Mouse (Mus musculus) heart, embryonic 12.5 days (tissue): ENCODE measurements at regions not wholly inside any gene's neighbourhood (a gene's known extent, or its start where the extent isn't known, plus 50 kb on each side); places are given as distances from the start of the nearest gene placed in this dataset.

Source experiments
- ATAC-seq: fragments of 200-750 bp; cut with Nextera tagmentation; 2 replicates; pipeline ENCODE4 v1.8.0; 2017; ENCODE audit warnings: moderate TSS enrichment, moderate library complexity; ENCODE audit not compliant: insufficient number of reproducible peaks, low FRiP score
- H3K27ac ChIP-seq: fragments of 300-500 bp; sonication (generic); 2 replicates; pipeline ENCODE4 v1.5.1; 2016; ENCODE audit warnings: mild to moderate bottlenecking, moderate library complexity; ENCODE audit not compliant: poor library complexity, severe bottlenecking
- H3K27me3 ChIP-seq: fragments of 300-500 bp; sonication (generic); replicated peaks from 2 replicates; pipeline ENCODE4 v1.6.1; 2016; ENCODE audit warnings: mild to moderate bottlenecking, moderate library complexity
- H3K36me3 ChIP-seq: fragments of 300-500 bp; sonication (generic); 2 replicates; pipeline ENCODE4 v1.6.1; 2016; ENCODE audit warnings: mild to moderate bottlenecking, moderate library complexity
- H3K4me1 ChIP-seq: fragments of 300-500 bp; sonication (generic); replicated peaks from 2 replicates; pipeline ENCODE4 v1.6.1; 2016; ENCODE audit warnings: mild to moderate bottlenecking
- H3K4me2 ChIP-seq: fragments of 300-500 bp; sonication (generic); 2 replicates; pipeline ENCODE4 v1.6.1; 2016; ENCODE audit warnings: mild to moderate bottlenecking, moderate library complexity
- H3K4me3 ChIP-seq: fragments of 300-500 bp; sonication (generic); 2 replicates; pipeline ENCODE4 v1.5.1; 2016; ENCODE audit warnings: mild to moderate bottlenecking
- H3K9ac ChIP-seq: fragments of 300-500 bp; sonication (generic); 2 replicates; pipeline ENCODE4 v1.6.1; 2016; ENCODE audit warnings: mild to moderate bottlenecking, moderate library complexity
- H3K9me3 ChIP-seq: fragments of 300-500 bp; sonication (generic); replicated peaks from 2 replicates; pipeline ENCODE4 v1.6.1; 2016; ENCODE audit warnings: mild to moderate bottlenecking, moderate library complexity
- WGBS: fragments of 180-500 bp; shearing (Covaris S2); methylation state at CpG from one replicate; pipeline ENCODE4 v1.1.7; 2016; 5-methylcytosine and 5-hydroxymethylcytosine counted together

GRCm38 (mm10) chr14:9161336-9161735, 495.3 kb upstream of the 4930452B06Rik start:
- 87% methylated on average over 2 of the region's 2 CpGs for WGBS
- ATAC-seq, result no peak
- Histone ChIP-seq H3K27ac (no peak overlapping the region), H3K27me3 (no peaks in the 10 kb centered on the region), H3K9me3 (no peaks in the 10 kb centered on the region), H3K4me2 (no peak overlapping the region), H3K4me3 (no peak overlapping the region), H3K4me1 (no peaks in the 10 kb centered on the region), H3K36me3 (no peaks in the 10 kb centered on the region), H3K9ac (no peak overlapping the region)

- Histone ChIP-seq H3K9ac (no peak overlapping the region), H3K4me1 (no peaks in the 10 kb centered on the region), H3K27ac (no peak overlapping the region), H3K4me2 (no peak overlapping the region), H3K27me3 (no peaks in the 10 kb centered on the region), H3K4me3 (no peak overlapping the region), H3K9me3 (no peaks in the 10 kb centered on the region), H3K36me3 (no peaks in the 10 kb centered on the region)
- WGBS, result 74% methylated on average over 3 of the region's 3 CpGs
- no peak for ATAC-seq
These were observed 491.9 kb upstream of the 4930452B06Rik start for GRCm38 (mm10) chr14:9157941-9158340.

DNA sequence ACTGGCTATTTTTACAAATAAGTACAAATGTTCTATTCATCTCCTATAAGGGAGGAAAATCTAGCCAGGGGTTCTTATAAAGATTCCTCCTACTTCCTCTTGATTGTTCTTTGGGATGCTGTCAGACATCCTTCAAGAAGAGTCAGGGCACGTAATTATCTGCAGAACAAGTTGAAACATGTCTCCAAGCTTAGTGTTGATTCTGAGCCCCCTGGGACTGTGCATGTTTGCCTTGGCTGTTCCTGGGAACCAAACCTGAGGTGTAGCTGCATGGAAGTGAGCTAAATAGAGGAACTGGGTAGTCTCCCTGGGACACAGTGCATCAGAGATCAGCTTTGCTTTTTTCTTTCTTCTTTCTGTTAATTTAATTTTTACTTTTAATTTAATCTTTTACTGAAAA, 484.8 kb upstream of the 4930452B06Rik start:
- H3K27ac ChIP-seq, result no peak overlapping the region
- no peaks in the 10 kb centered on the region for H3K36me3 ChIP-seq
- H3K4me2 ChIP-seq, result no peak overlapping the region
- no peaks in the 10 kb centered on the region for H3K27me3 ChIP-seq
- no peaks in the 10 kb centered on the region for H3K4me1 ChIP-seq
- H3K4me3 ChIP-seq, result no peak overlapping the region
- H3K9me3 ChIP-seq, result no peaks in the 10 kb centered on the region
- no peak overlapping the region for H3K9ac ChIP-seq
- no peak for ATAC-seq
- 40% methylated on average over 1 of the region's 1 CpGs for WGBS

DNA sequence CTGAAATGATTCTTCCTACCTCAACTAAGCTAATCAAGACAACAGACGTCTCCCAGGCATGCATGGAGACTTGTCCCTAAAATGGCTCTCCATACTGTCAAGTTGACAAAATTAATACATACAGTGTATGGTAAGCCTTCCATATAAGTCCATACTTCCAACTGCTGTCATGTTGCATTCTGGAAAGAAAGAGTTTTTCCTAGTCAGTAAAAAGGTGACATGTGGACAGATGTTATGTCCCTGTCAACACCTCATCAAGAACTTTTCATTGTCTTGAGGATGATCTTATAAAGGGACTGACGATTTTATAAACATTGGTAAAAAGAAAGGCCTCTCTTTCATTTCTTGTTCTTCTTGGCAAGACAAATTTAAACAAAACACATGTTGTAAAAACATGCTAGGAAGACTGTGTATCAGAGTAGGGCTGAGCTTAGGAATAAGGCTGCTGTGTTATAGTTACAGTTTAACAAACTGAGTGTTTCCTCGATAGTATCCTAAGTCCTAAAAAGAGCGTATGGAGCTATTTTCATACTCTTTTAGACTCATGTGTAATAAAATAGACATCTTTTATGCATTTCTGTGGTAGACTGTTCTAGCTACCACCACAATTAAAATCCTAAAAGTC, 480.7 kb upstream of the 4930452B06Rik start:
- H3K36me3 ChIP-seq, result no peaks in the 10 kb centered on the region
- 74% methylated on average over 4 of the region's 4 CpGs for WGBS
- H3K27me3 ChIP-seq, result no peaks in the 10 kb centered on the region
- no peak for ATAC-seq
- no peak overlapping the region for H3K9ac ChIP-seq
- no peak overlapping the region for H3K27ac ChIP-seq
- H3K4me3 ChIP-seq, result no peak overlapping the region
- H3K4me2 ChIP-seq, result no peak overlapping the region
- no peaks in the 10 kb centered on the region for H3K4me1 ChIP-seq
- H3K9me3 ChIP-seq, result no peaks in the 10 kb centered on the region

GRCm38 (mm10) chr14:9105708-9106107, 439.7 kb upstream of the 4930452B06Rik start:
- no peak overlapping the region for H3K4me3 ChIP-seq
- H3K4me1 ChIP-seq, result no peaks in the 10 kb centered on the region
- WGBS, result 69% methylated on average over 1 of the region's 1 CpGs
- no peak overlapping the region for H3K27ac ChIP-seq
- H3K9ac ChIP-seq, result no peak overlapping the region
- no peaks in the 10 kb centered on the region for H3K27me3 ChIP-seq
- no peak for ATAC-seq
- no peaks in the 10 kb centered on the region for H3K36me3 ChIP-seq
- H3K9me3 ChIP-seq, result no peaks in the 10 kb centered on the region
- no peak overlapping the region for H3K4me2 ChIP-seq

DNA sequence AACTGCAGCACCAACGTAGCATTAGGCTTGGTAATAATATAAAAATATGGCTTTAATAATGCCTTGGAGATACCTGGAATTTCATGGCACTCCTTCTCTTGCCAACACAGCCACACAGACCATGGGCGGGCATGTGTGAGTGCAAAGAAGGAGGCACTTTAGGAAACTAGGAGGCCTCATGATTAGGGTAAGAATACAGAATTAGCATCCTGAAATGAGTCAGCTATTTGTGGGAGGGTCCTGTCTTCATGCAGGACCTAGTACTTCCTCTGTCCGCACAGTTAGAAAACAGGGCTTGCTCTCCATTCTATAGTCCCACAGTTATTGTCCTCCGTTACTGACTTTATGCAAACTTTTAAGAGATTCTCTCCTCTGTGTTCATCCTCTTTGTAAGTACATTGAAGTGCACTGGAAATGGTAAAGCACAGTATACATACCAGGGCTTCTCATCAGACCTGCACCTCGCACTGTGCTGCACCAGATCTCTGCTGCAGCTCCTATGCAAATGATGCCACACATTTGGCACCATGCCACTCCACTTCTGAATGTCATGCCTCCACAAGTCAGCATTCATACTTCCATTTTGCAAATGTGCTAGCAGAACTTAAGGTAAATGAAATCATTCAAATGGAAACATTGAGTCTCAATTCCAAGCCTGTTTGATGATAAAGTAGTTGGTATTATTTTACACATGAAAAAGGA, 423.7 kb upstream of the 4930452B06Rik start:
- H3K4me3 ChIP-seq, result no peak overlapping the region
- H3K4me2 ChIP-seq, result no peak overlapping the region
- ATAC-seq, result no peak
- no peak overlapping the region for H3K27ac ChIP-seq
- no peak overlapping the region for H3K9ac ChIP-seq
- WGBS, result 81% methylated on average over 5 of the region's 5 CpGs
- no peaks in the 10 kb centered on the region for H3K4me1 ChIP-seq
- no peaks in the 10 kb centered on the region for H3K9me3 ChIP-seq
- H3K27me3 ChIP-seq, result no peaks in the 10 kb centered on the region
- no peaks in the 10 kb centered on the region for H3K36me3 ChIP-seq

- ATAC-seq, result no peak
- no peak overlapping the region for H3K4me3 ChIP-seq
These were observed 421.1 kb upstream of the 4930452B06Rik start for GRCm38 (mm10) chr14:9087103-9087502.

GRCm38 (mm10) chr14:9079632-9080031, 413.6 kb upstream of the 4930452B06Rik start:
- Histone ChIP-seq H3K4me1 (no peaks in the 10 kb centered on the region), H3K4me3 (no peak overlapping the region), H3K9ac (no peak overlapping the region), H3K27me3 (no peaks in the 10 kb centered on the region), H3K36me3 (no peaks in the 10 kb centered on the region), H3K27ac (no peak overlapping the region), H3K9me3 (no peaks in the 10 kb centered on the region), H3K4me2 (no peak overlapping the region)
- no peak for ATAC-seq
- 57% methylated on average over 2 of the region's 2 CpGs for WGBS

More at GRCm38 (mm10) chr14:9087103-9087502, 421.1 kb upstream of the 4930452B06Rik start:
- Histone ChIP-seq H3K36me3 (no peaks in the 10 kb centered on the region), H3K9ac (no peak overlapping the region), H3K27ac (no peak overlapping the region), H3K27me3 (no peaks in the 10 kb centered on the region), H3K9me3 (no peaks in the 10 kb centered on the region), H3K4me1 (no peaks in the 10 kb centered on the region), H3K4me2 (no peak overlapping the region)

DNA sequence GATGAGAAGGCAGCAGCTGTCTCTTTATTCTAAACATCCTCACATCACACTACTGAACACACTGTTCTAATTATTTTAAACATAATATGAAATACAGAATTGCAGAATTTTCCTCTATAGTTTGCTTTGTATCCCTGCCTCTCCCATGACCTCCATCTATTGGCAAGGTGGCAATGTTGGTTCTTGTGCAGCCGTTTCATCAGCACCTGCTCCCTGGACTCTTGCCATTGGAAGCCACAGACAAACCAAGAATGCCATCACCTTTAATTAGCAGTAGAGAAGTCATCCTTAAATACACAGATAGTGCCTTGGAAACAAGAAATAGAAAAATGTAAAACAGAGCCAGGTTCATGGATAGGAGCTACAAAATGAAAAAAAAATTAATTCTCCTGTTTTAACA, 413.0 kb upstream of the 4930452B06Rik start:
- ATAC-seq, result no peak
- Histone ChIP-seq H3K27ac (no peak overlapping the region), H3K27me3 (no peaks in the 10 kb centered on the region), H3K4me3 (no peak overlapping the region), H3K9me3 (no peaks in the 10 kb centered on the region), H3K36me3 (no peaks in the 10 kb centered on the region), H3K4me1 (no peaks in the 10 kb centered on the region), H3K4me2 (no peak overlapping the region), H3K9ac (no peak overlapping the region)
- 67% methylated on average over 1 of the region's 1 CpGs for WGBS

DNA sequence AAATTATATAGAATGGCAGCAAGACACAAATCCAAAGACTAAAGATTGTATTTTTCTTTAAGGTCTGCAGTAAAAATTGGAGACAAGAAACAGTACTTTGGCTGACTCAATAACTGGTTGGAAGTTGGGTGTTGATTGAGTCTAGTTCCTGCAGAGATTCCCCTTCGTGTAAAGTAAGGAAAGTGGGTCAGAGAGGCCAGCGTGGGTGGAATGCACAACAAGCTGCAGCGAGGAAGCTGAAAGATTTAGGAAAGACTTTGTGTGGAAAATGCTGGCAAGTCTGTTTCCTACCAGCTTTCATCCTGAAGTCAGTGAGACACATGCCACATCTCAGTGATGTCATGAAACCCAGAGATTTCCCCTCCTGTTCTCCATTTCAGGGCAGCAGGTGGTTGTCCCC, 405.1 kb upstream of the 4930452B06Rik start:
- 73% methylated on average over 3 of the region's 3 CpGs for WGBS
- no peak overlapping the region for H3K4me3 ChIP-seq
- H3K36me3 ChIP-seq, result no peaks in the 10 kb centered on the region
- H3K9me3 ChIP-seq, result no peaks in the 10 kb centered on the region
- no peak for ATAC-seq
- no peak overlapping the region for H3K27ac ChIP-seq
- H3K9ac ChIP-seq, result no peak overlapping the region
- no peak overlapping the region for H3K4me2 ChIP-seq
- H3K27me3 ChIP-seq, result no peaks in the 10 kb centered on the region
- H3K4me1 ChIP-seq, result no peaks in the 10 kb centered on the region

DNA sequence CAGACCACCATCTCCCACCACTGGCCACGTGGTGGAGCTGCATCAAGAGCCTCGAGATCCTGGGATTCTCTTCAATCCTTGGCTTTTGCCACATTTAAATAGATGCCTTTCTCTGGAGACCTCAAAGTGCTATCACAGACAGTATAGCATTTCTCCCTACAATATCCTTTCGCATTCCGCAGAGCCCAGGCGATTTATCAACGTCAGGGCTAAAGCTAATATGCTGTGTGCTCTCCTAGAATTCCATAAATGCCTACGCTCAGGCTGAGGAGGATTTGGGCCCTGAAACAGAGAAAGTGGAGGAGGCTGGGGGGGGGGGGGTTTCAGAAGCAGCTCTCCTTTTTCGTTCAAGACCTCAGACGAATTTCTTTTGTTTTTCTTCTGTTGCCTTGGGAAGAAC, 394.0 kb upstream of the 4930452B06Rik start:
- Histone ChIP-seq H3K4me3 (no peak overlapping the region), H3K27ac (no peak overlapping the region), H3K36me3 (no peaks in the 10 kb centered on the region), H3K4me1 (no peaks in the 10 kb centered on the region), H3K9ac (no peak overlapping the region), H3K4me2 (no peak overlapping the region), H3K9me3 (no peaks in the 10 kb centered on the region), H3K27me3 (no peaks in the 10 kb centered on the region)
- 56% methylated on average over 9 of the region's 9 CpGs for WGBS
- no peak for ATAC-seq

DNA sequence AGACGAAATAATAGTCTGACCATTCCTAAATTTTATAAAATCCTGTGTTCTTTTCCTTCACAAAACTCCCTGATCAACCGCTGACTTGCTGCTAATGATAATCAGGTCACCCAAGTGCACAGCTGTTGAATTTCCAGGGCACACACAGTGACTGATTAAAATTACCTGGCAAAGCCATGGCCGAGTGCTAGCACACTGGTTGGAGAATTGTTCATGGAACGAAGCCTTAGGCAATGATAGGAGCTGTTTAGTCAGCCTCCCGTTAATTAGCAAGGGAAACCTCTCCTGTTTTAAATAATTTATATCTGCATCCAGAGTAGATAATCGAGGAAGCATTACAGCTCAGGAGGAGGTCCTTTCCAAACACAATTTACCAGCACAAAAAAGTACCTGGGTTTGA, 362.8 kb upstream of the 4930452B06Rik start:
- 71% methylated on average over 6 of the region's 6 CpGs for WGBS
- Histone ChIP-seq H3K9ac (no peak overlapping the region), H3K4me2 (no peak overlapping the region), H3K36me3 (no peaks in the 10 kb centered on the region), H3K9me3 (no peaks in the 10 kb centered on the region), H3K27me3 (no peaks in the 10 kb centered on the region), H3K4me3 (no peak overlapping the region), H3K27ac (no peak overlapping the region), H3K4me1 (no peaks in the 10 kb centered on the region)
- no peak for ATAC-seq
